Mouse (Mus musculus): ENCODE measurements around the gene Nr1h5. TPM values are rescaled to one million over a fixed set of nuclear protein-coding genes. Genes with fewer than 3 reads are reported as not detected.

Nr1h5 gene
- not detected in 2 replicates for polyA plus RNA-seq (2012; rRNA removed; ENCODE audit: low replicate concordance)

DNA sequence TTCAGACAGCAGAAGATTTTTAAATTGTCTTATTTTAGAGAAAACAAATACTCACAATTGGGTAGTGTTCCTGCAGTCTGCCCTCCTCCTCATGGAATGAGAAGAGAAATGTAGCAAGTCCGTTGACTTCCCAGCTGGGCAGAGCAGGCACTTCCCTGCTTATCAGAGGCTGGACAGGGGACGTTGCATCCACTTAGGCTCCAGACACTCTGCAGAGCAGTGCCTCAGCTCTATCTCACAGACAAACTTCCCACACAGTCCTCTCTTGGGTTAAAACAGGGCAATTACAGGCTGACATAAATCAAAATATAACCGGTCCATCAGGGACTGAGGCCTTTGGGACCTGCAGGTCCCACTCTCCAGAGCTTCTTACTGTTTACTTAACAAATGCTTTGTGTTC is at the start of gene Nr1h5:
Nr1h5 (minus strand) TSS at position 101 of the 400 bp plus-strand sequence.

DNA sequence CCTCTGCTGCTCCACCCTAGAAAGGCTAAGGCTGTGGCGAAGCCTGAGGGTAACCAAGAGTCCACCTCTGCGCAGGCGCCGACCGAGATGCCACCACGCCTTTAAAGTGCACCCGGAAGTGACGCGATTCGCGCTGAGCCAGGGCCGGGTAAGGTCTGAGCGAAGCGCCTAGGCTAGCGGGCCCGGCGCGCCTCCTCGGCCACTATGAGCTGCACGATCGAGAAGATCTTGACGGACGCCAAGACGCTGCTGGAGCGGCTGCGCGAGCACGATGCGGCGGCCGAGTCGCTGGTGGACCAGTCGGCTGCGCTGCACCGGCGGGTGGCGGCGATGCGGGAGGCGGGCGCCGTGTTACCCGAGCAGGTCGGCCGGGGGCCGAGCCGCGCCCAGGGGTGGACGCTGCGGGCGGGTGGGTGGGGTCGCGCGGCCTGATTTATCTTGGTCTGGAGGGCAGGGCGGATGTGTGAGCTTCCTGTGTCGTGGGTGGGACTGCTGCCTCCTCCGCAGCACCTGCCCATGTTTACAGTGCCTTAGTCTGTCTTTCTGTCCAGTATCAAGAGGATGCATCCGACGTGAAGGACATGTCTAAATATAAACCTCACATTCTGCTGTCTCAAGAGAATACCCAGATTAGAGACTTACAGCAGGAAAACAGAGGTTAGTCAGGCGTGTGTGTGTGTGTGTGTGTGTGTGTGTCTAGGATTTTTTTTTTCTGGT is 31.8 kb upstream of the Nr1h5 start, which contains the start of gene Sike1:
Sike1 (plus strand) TSS at position 104 of the 717 bp plus-strand sequence.

GRCm38 (mm10) chr3:102935451-102936354 is 28.2 kb downstream of the Nr1h5 start, which contains the start of gene Sycp1:
TSS of gene Sycp1 (minus strand) at chr3:102936100.

Other genes with a start within 250 kb of the Nr1h5 start
- 0.36 and 0.82 TPM in 2 replicates for gene Tspan2, start 229.6 kb downstream of the Nr1h5 start, polyA plus RNA-seq (2012; rRNA removed; ENCODE audit: low replicate concordance)
- not detected in 2 replicates for gene Tshb, start 181.4 kb downstream of the Nr1h5 start, polyA plus RNA-seq (2012; rRNA removed; ENCODE audit: low replicate concordance)
- gene Sycp1, start 28.0 kb downstream of the Nr1h5 start, polyA plus RNA-seq (2012; rRNA removed; ENCODE audit: low replicate concordance): not detected in 2 replicates
- 9.8 and 11.8 TPM in 2 replicates for gene Sike1, start 31.6 kb upstream of the Nr1h5 start, polyA plus RNA-seq (2012; rRNA removed; ENCODE audit: low replicate concordance)
- 3.5 and 3.6 TPM in 2 replicates for gene Csde1, start 56.3 kb upstream of the Nr1h5 start, polyA plus RNA-seq (2012; rRNA removed; ENCODE audit: low replicate concordance)
- gene Nras, start 94.2 kb upstream of the Nr1h5 start, polyA plus RNA-seq (2012; rRNA removed; ENCODE audit: low replicate concordance): 5.8 and 6.9 TPM in 2 replicates
- not detected in 2 replicates for gene Ampd1, start 109.9 kb upstream of the Nr1h5 start, polyA plus RNA-seq (2012; rRNA removed; ENCODE audit: low replicate concordance)
- 0.05 and 0.11 TPM in 2 replicates for gene Dennd2c, start 138.5 kb upstream of the Nr1h5 start, polyA plus RNA-seq (2012; rRNA removed; ENCODE audit: low replicate concordance)
- gene Bcas2, start 207.5 kb upstream of the Nr1h5 start, polyA plus RNA-seq (2012; rRNA removed; ENCODE audit: low replicate concordance): 6.2 and 11.8 TPM in 2 replicates